Mouse (Mus musculus) heart, adult 2 months (tissue): ENCODE results near the gene Slco3a1.

Experiments
- CTCF ChIP-seq: fragments of 200-600 bp; IDR thresholded peaks from 2 replicates; pipeline ENCODE4 v1.8.1; 2022; ENCODE audit warnings: antibody characterized with exemption, mild to moderate bottlenecking, moderate library complexity
- POLR2A ChIP-seq: fragments of 200-500 bp; IDR thresholded peaks from 2 replicates; pipeline ENCODE4 v1.6.1; 2011; ENCODE audit warnings: mild to moderate bottlenecking, low read depth, low read length, control low read depth; ENCODE audit not compliant: insufficient read depth

DNA sequence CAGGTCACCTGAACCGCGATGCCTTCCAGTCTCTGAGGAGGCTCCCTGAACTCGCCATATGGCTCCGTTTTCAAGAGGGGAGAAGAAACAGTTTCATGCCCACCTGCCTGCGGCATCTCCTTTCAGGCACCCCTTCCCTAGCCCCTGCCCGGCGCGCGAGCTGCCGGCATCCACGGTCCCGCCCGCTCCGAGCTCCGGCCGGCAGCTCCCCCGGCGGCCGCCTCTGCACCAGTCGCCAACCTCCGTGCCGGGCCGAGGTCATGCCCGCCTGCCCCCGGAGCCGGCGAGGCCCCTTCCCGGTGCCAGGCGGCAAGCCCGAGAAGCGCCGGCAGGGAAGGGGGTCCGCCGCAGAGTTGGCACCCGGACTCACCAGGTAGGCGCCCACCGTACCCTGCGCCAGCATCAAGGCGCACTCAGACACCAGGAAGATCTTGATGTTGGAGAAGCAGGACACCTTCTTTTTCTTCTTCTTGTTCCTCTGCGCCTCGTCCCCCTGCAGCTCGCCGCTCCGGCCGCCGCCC, 479 bp downstream of the Slco3a1 start:
- peak; percentile 69 for TF ChIP-seq CTCF
- no peak for TF ChIP-seq POLR2A
